In the genomic region with DNA sequence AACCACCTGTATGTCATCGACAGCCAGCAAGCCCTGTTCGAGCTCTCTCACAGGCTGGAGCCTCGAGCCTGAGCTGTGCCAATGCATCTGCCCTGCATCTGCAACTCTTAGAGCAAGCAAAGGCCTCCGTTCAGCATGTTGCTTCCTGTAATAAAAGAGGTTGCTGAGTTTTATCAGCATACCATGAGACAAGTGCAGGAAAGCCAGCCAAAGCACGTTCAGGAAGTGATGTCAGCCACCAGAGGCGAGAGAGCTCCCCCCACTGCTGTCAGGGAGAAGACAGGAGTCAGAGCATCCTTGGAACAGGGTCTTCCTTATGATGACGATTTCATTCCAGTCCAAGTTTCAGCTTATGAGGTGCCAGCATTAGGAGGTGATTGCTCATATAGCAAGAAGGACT, we compare ENCODE assay signal across 11 mouse cellular contexts. TPM values are rescaled to one million over a fixed set of nuclear protein-coding genes. Genes with fewer than 3 reads are reported as not detected.
DNase-seq lines count a peak whose midpoint lies in the region; ATAC-seq lines count a peak whose summit lies in the region.
"Had no signal": no experiment of that assay in that cellular context is flagged by ENCODE, and none has a peak within 500 bp of the region (broad histone marks: within the 10 kb centered on the region; RNA-seq: fewer than 3 reads in every experiment).

No protein-coding gene starts in this region.

- WGBS in hindbrain, embryonic 16.5 days, result 71% methylated on average over 7 of the region's 7 CpGs

- H3K27ac ChIP-seq in hindbrain, embryonic 16.5 days (ENCODE audit: low read depth, low read length), result no peak overlapping the region
- H3K27ac ChIP-seq: kidney, postnatal 0 days; macrophage had no signal

- no peaks in the 10 kb centered on the region for H3K27me3 ChIP-seq in hindbrain, embryonic 16.5 days (replicated peaks; ENCODE audit: control insufficient read depth, insufficient read depth, low read length)

- H3K9ac ChIP-seq in hindbrain, embryonic 16.5 days (ENCODE audit: low read depth, low read length), result no peak overlapping the region

- DNase-seq in heart, adult 11 months, result peak; percentile 95
- no peak for DNase-seq in heart, postnatal 25 days (ENCODE audit: low spot score)
- DNase-seq in kidney, adult 9 months, result peak; percentile 34
- DNase-seq in lung, postnatal 4 days, result peak; percentile 59 to 62
- DNase-seq in layer of hippocampus, adult 11-12 months (ENCODE audit: low spot score), result no peak
- no peak for DNase-seq in right cerebral cortex, postnatal 10 days (ENCODE audit: low spot score in 2 of 2)
- DNase-seq: cerebellum, postnatal 36 days had no signal

- ATAC-seq in common myeloid progenitor, adult 5-6 weeks (replicated peaks; ENCODE audit: low read depth, poor library complexity, severe bottlenecking), result peak; percentile 90
- no peak for ATAC-seq in hindbrain, embryonic 16.5 days

- intact Hi-C loops in heart, postnatal 25 days (cut with DNase I), result no loop called here

- no peaks in the 10 kb centered on the region for H3K9me3 ChIP-seq in hindbrain, embryonic 16.5 days (ENCODE audit: control insufficient read depth, low read length)

- H3K4me2 ChIP-seq in hindbrain, embryonic 16.5 days (ENCODE audit: low read length), result no peak overlapping the region

- peaks cover 10% of the 10 kb centered on the region for H3K4me1 ChIP-seq in hindbrain, embryonic 16.5 days (ENCODE audit: control insufficient read depth, insufficient read depth, low read depth, low read length)

- no peaks in the 10 kb centered on the region; the same call in 1 of the 2 replicates for H3K36me3 ChIP-seq in hindbrain, embryonic 16.5 days (ENCODE audit: control insufficient read depth, insufficient read depth, low read length)

- H3K4me3 ChIP-seq in hindbrain, embryonic 16.5 days (ENCODE audit: low read length), result no peak overlapping the region

RNA-seq across cellular contexts. Expression of a gene that starts 48.1 kb away (rescaled TPM):
- under 1 TPM; 0.23 to 0.36 TPM for total RNA-seq in heart, postnatal 25 days (2021)
- 181 and 196 TPM in 2 replicates for total RNA-seq in common myeloid progenitor, adult 5-6 weeks (2017)
- polyA plus RNA-seq in hindbrain, embryonic 16.5 days (2015; fragmentation: Nextera tagmentation; extraction: Ambion mirVana), result 5.3 and 7.3 TPM in 2 replicates

Comparison
In these comparisons a context has a peak if more than half of its experiments do, and no peak if none do; other contexts are left out.
1. DNase-seq: peak in heart, adult 11 months (single experiment), kidney, adult 9 months (single experiment) and lung, postnatal 4 days (2 of 2); none in heart, postnatal 25 days (single experiment), layer of hippocampus, adult 11-12 months (single experiment) and right cerebral cortex, postnatal 10 days (0 of 2).
2. RNA of a gene that starts 48.1 kb away (total RNA-seq): 181 to 196 TPM in common myeloid progenitor, adult 5-6 weeks; 0.23 to 0.36 TPM in heart, postnatal 25 days; every median in the first group is over 100 times any median in the second.